Mouse (Mus musculus) midbrain, embryonic 15.5 days (tissue): ENCODE results near the gene Ebf1. TPM values are rescaled to one million over a fixed set of nuclear protein-coding genes. Genes with fewer than 3 reads are reported as not detected.

ENCODE experiments used
- ATAC-seq: fragments of 200-750 bp; cut with Nextera tagmentation; replicated peaks from 2 replicates; pipeline ENCODE4 v1.8.0; 2017; ENCODE audit warnings: moderate TSS enrichment
- H3K27ac ChIP-seq: fragments of 300-500 bp; sonication (generic); 2 replicates; pipeline ENCODE4 v1.5.1; 2015; ENCODE audit warnings: mild to moderate bottlenecking, inconsistent platforms
- H3K27me3 ChIP-seq: fragments of 300-500 bp; sonication (generic); replicated peaks from 2 replicates; pipeline ENCODE4 v1.6.1; 2015; ENCODE audit warnings: inconsistent platforms
- H3K36me3 ChIP-seq: fragments of 300-500 bp; sonication (generic); replicated peaks from 2 replicates; pipeline ENCODE4 v1.6.1; 2015; ENCODE audit warnings: inconsistent platforms
- H3K4me1 ChIP-seq: fragments of 300-500 bp; sonication (generic); 2 replicates; pipeline ENCODE4 v1.6.1; 2015; ENCODE audit warnings: inconsistent platforms
- H3K4me2 ChIP-seq: fragments of 300-500 bp; sonication (generic); 2 replicates; pipeline ENCODE4 v1.6.1; 2015; ENCODE audit warnings: inconsistent platforms, mild to moderate bottlenecking, moderate library complexity
- H3K4me3 ChIP-seq: fragments of 300-500 bp; sonication (generic); 2 replicates; pipeline ENCODE4 v1.5.1; 2015; ENCODE audit warnings: mild to moderate bottlenecking, inconsistent platforms
- H3K9ac ChIP-seq: fragments of 300-500 bp; sonication (generic); 2 replicates; pipeline ENCODE4 v1.6.1; 2015; ENCODE audit warnings: mild to moderate bottlenecking, inconsistent platforms
- H3K9me3 ChIP-seq: fragments of 300-500 bp; sonication (generic); 2 replicates; pipeline ENCODE4 v1.6.1; 2016; ENCODE audit warnings: inconsistent platforms
- WGBS: fragments of 180-500 bp; shearing (Covaris S2); methylation state at CpG from one replicate; pipeline ENCODE4 v1.1.7; 2015; ENCODE audit warnings: mixed read lengths; 5-methylcytosine and 5-hydroxymethylcytosine counted together
- polyA plus RNA-seq: library from polyadenylated mRNA; unstranded; fragments of >200 nt; fragmentation: Nextera tagmentation; extraction: Ambion mirVana; gene quantifications from 2 replicates; pipeline ENCODE4 v1.2.1, GENCODE M21; 2015

The Ebf1 gene
- polyA plus RNA-seq, 1 experiment from 2014 or later: 68.9 TPM

GRCm38 (mm10) chr11:44716928-44717327 is 99.8 kb downstream of the Ebf1 start:
- H3K4me3 ChIP-seq: no peak overlapping the region
- no peaks in the 10 kb centered on the region for H3K9me3 ChIP-seq
- no peak overlapping the region for H3K9ac ChIP-seq
- H3K27me3 ChIP-seq: no peaks in the 10 kb centered on the region
- no peaks in the 10 kb centered on the region for H3K4me1 ChIP-seq
- no peak overlapping the region for H3K4me2 ChIP-seq
- no peak overlapping the region for H3K27ac ChIP-seq
- 62% methylated on average over 6 of the region's 6 CpGs for WGBS
- ATAC-seq: no peak
- no peaks in the 10 kb centered on the region for H3K36me3 ChIP-seq

DNA sequence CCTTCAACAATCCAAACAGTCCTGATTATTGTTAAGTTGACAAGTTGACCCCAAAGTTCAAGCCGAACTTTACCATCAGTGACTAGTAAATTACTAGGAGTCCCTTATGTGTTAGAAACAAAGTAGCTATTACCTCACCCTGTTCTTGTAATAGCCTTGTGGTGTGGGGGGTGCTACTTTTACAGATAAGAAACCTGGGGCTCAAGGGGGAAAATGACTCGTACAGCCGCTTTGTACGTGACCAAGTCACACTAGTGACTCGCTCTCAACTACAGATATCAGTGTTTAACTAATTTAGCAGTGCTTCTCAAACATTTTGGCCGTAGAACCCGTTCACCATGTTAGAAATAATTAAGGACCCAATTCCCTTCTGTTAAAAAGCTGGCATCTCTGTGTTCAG is 100.5 kb downstream of the Ebf1 start:
- no peak for ATAC-seq
- 89% methylated on average over 7 of the region's 7 CpGs for WGBS
- no peaks in the 10 kb centered on the region for H3K36me3 ChIP-seq
- H3K4me3 ChIP-seq: no peak overlapping the region
- H3K9me3 ChIP-seq: no peaks in the 10 kb centered on the region
- H3K4me1 ChIP-seq: no peaks in the 10 kb centered on the region
- H3K4me2 ChIP-seq: no peak overlapping the region
- H3K27ac ChIP-seq: no peak overlapping the region
- H3K27me3 ChIP-seq: no peaks in the 10 kb centered on the region
- no peak overlapping the region for H3K9ac ChIP-seq

- H3K4me2 ChIP-seq: no peak overlapping the region
- H3K27ac ChIP-seq: no peak overlapping the region
- no peak for ATAC-seq
- no peaks in the 10 kb centered on the region for H3K9me3 ChIP-seq
- H3K27me3 ChIP-seq: no peaks in the 10 kb centered on the region
- WGBS: 89% methylated on average over 4 of the region's 4 CpGs
- no peaks in the 10 kb centered on the region for H3K4me1 ChIP-seq
- H3K9ac ChIP-seq: no peak overlapping the region
- H3K4me3 ChIP-seq: no peak overlapping the region
- H3K36me3 ChIP-seq: no peaks in the 10 kb centered on the region
These were observed 104.9 kb downstream of the Ebf1 start for GRCm38 (mm10) chr11:44721976-44722375.

DNA sequence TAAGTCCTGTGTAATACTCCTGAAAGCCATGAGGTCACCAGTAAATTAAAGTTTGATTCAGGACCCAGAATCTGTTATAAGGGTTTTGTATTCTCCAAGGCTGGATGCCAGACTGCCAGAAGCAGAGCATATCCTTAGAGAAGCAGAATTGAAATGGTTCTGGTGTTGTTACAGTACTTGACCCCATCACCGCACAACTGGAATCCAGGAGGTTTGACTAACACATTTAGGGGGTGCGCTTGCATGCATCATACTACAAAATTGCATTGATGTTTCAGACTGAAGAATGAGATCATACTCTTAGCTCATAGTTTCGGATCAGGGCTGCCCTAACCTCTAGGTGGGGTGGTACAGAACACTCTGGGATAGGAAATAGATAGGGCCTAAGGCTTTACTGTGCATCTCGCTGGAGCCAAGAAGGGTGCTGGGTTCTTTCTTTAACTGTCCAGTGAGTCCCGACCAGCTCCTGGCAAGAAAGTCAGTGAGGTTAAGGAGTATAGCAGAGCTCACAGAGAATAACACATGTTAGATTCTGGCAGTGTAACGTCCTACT is 106.9 kb downstream of the Ebf1 start:
- no peaks in the 10 kb centered on the region for H3K27me3 ChIP-seq
- no peaks in the 10 kb centered on the region for H3K36me3 ChIP-seq
- H3K4me3 ChIP-seq: no peak overlapping the region
- no peak overlapping the region for H3K4me2 ChIP-seq
- no peak overlapping the region for H3K9ac ChIP-seq
- H3K9me3 ChIP-seq: no peaks in the 10 kb centered on the region
- no peak for ATAC-seq
- 83% methylated on average over 6 of the region's 6 CpGs for WGBS
- no peaks in the 10 kb centered on the region for H3K4me1 ChIP-seq
- H3K27ac ChIP-seq: no peak overlapping the region

DNA sequence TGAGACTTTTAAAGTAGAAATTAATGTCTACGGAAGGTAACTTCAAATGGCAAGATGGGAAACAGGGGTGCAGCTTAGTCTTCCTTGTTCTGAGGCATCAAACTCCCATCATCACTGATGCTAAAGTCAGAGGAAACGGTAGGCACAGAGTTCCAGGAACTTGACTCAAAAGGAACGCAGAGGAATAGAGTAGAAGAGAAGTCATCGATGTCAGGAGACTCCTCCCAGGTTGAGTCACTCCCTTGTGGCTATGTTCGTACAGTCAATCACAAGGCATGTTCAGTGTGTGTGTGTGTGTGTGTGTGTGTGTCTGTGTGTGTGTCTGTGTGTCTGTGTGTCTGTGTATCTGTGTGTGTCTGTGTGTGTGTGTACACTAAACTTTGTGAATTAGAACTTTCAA is 108.6 kb downstream of the Ebf1 start:
- H3K9me3 ChIP-seq: no peaks in the 10 kb centered on the region
- no peaks in the 10 kb centered on the region for H3K36me3 ChIP-seq
- no peak for ATAC-seq
- no peak overlapping the region for H3K4me2 ChIP-seq
- H3K4me3 ChIP-seq: no peak overlapping the region
- no peak overlapping the region for H3K9ac ChIP-seq
- H3K27ac ChIP-seq: no peak overlapping the region
- H3K4me1 ChIP-seq: no peaks in the 10 kb centered on the region; the same call in 1 of the 2 replicates
- no peaks in the 10 kb centered on the region for H3K27me3 ChIP-seq
- WGBS: 92% methylated on average over 5 of the region's 5 CpGs

DNA sequence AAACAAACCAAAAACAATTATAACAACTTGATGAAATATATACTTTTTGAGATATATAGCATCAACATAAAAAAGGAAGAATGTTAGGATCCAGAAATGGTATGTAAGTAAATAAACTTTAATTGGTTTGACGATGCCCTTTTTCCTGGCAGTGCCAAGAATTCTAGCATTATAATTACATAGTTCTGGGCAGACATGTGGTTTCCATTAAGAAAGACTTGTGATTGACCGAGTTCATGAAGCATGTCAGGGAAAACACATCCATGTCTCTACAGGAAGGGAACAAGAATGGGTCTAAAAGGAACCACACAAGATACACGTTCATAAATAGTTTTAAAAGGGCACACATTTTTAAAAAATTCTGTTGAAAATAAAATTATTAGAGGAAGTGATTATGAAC is 110.3 kb downstream of the Ebf1 start:
- no peaks in the 10 kb centered on the region for H3K36me3 ChIP-seq
- H3K4me3 ChIP-seq: no peak overlapping the region
- H3K4me1 ChIP-seq: no peaks in the 10 kb centered on the region; the same call in 1 of the 2 replicates
- WGBS: 87% methylated on average over 3 of the region's 3 CpGs
- no peak overlapping the region for H3K4me2 ChIP-seq
- H3K27me3 ChIP-seq: no peaks in the 10 kb centered on the region
- H3K9me3 ChIP-seq: no peaks in the 10 kb centered on the region
- no peak for ATAC-seq
- no peak overlapping the region for H3K9ac ChIP-seq
- no peak overlapping the region for H3K27ac ChIP-seq

DNA sequence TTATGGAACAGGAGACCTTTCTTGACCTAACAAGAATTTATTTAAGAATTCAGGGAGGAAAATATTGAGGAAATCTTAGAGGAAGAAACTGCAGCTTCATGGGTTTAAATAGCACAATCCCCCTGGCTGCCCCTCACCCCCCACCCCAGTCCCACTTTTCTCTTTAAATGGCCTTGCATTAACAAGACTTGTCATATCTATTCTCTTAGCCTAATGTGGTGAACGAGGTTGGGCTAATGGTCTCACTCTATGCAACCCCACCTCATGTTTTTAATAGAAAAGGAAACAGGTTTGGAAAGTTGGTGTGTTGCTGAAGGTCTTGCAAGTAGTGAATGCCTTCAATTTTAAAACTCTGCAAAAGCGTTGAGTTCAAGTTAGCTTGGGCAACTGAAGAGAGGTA is 110.7 kb downstream of the Ebf1 start:
- Histone ChIP-seq H3K4me3 (no peak overlapping the region), H3K4me1 (no peaks in the 10 kb centered on the region; the same call in 1 of the 2 replicates), H3K36me3 (no peaks in the 10 kb centered on the region), H3K4me2 (no peak overlapping the region), H3K27ac (no peak overlapping the region), H3K9me3 (no peaks in the 10 kb centered on the region), H3K27me3 (no peaks in the 10 kb centered on the region), H3K9ac (no peak overlapping the region)
- WGBS: 82% methylated on average over 2 of the region's 2 CpGs
- no peak for ATAC-seq

- no peak for ATAC-seq
- no peak overlapping the region for H3K4me2 ChIP-seq
- no peaks in the 10 kb centered on the region for H3K27me3 ChIP-seq
- H3K9ac ChIP-seq: no peak overlapping the region
- no peaks in the 10 kb centered on the region for H3K9me3 ChIP-seq
- no peaks in the 10 kb centered on the region; the same call in 1 of the 2 replicates for H3K4me1 ChIP-seq
- no peak overlapping the region for H3K27ac ChIP-seq
- H3K36me3 ChIP-seq: no peaks in the 10 kb centered on the region
- H3K4me3 ChIP-seq: no peak overlapping the region
- WGBS: 98% methylated on average over 2 of the region's 2 CpGs
These were observed 111.2 kb downstream of the Ebf1 start for GRCm38 (mm10) chr11:44728271-44728670.

- Histone ChIP-seq H3K27me3 (no peaks in the 10 kb centered on the region), H3K4me1 (no peaks in the 10 kb centered on the region; the same call in 1 of the 2 replicates), H3K4me3 (no peak overlapping the region), H3K36me3 (no peaks in the 10 kb centered on the region), H3K27ac (no peak overlapping the region), H3K9ac (no peak overlapping the region), H3K4me2 (no peak overlapping the region), H3K9me3 (no peaks in the 10 kb centered on the region)
- no peak for ATAC-seq
- 79% methylated on average over 4 of the region's 4 CpGs for WGBS
These were observed 112.8 kb downstream of the Ebf1 start for GRCm38 (mm10) chr11:44729931-44730330.

DNA sequence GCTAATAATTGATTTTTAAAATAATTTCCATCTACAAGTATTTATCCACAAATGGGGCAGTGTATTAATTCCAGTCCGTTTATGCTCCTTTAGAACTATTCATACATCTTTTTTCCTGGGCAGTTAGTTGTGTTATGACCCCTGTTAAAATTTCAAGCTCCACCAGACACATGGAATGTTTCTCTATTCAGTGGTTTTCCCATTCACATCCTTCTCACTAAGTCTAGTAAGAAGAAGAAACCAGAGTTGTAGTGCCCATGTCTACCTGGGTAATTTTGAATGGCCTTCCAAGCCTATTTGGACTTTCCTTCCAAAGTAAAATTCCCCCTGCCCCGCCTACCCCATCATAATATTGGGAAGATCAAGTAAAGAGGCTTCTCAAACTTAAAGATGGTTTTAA is 114.6 kb downstream of the Ebf1 start:
- Histone ChIP-seq H3K27ac (no peak overlapping the region), H3K9ac (no peak overlapping the region), H3K9me3 (no peaks in the 10 kb centered on the region), H3K4me1 (no peaks in the 10 kb centered on the region; the same call in 1 of the 2 replicates), H3K4me2 (no peak overlapping the region), H3K4me3 (no peak overlapping the region), H3K27me3 (no peaks in the 10 kb centered on the region), H3K36me3 (no peaks in the 10 kb centered on the region)
- 72% methylated on average over 2 of the region's 2 CpGs for WGBS
- no peak for ATAC-seq

GRCm38 (mm10) chr11:44733276-44733675 is 116.2 kb downstream of the Ebf1 start:
- Histone ChIP-seq H3K9ac (no peak overlapping the region), H3K27ac (no peak overlapping the region), H3K27me3 (no peaks in the 10 kb centered on the region), H3K4me3 (no peak overlapping the region), H3K36me3 (no peaks in the 10 kb centered on the region), H3K4me2 (no peak overlapping the region), H3K4me1 (no peaks in the 10 kb centered on the region; the same call in none of the 2 replicates), H3K9me3 (no peaks in the 10 kb centered on the region)
- 32% methylated on average over 2 of the region's 2 CpGs for WGBS
- ATAC-seq: no peak

GRCm38 (mm10) chr11:44738046-44738445 is 120.9 kb downstream of the Ebf1 start:
- Histone ChIP-seq H3K4me1 (peaks cover 26% of the 10 kb centered on the region), H3K4me3 (no peak overlapping the region), H3K9ac (no peak overlapping the region), H3K4me2 (no peak overlapping the region), H3K9me3 (no peaks in the 10 kb centered on the region), H3K36me3 (no peaks in the 10 kb centered on the region), H3K27me3 (no peaks in the 10 kb centered on the region), H3K27ac (no peak overlapping the region)
- WGBS: 88% methylated on average over 5 of the region's 5 CpGs
- ATAC-seq: no peak

- peak; percentile 69; the same call in 1 of the 2 replicates for ATAC-seq
- 28% methylated on average over 10 of the region's 10 CpGs for WGBS
These were observed 121.7 kb downstream of the Ebf1 start for GRCm38 (mm10) chr11:44738820-44739219.

More at GRCm38 (mm10) chr11:44738820-44739219, 121.7 kb downstream of the Ebf1 start:
- H3K9ac ChIP-seq: no peak overlapping the region
- no peaks in the 10 kb centered on the region for H3K9me3 ChIP-seq
- H3K36me3 ChIP-seq: no peaks in the 10 kb centered on the region
- H3K27me3 ChIP-seq: no peaks in the 10 kb centered on the region
- H3K27ac ChIP-seq: peak overlapping the region; percentile 33; the same call in 1 of the 2 replicates
- no peak overlapping the region for H3K4me3 ChIP-seq
- peaks cover 26% of the 10 kb centered on the region for H3K4me1 ChIP-seq
- H3K4me2 ChIP-seq: no peak overlapping the region
